Mouse (Mus musculus) heart, adult 2 months (tissue): ENCODE data around the gene Usp49.
A peak's percentile ranks its signal among the peaks of the same experiment; 100 is the strongest.

ENCODE experiments used
- CTCF ChIP-seq: fragments of 200-600 bp; IDR thresholded peaks from 2 replicates; pipeline ENCODE4 v1.8.1; 2022; ENCODE audit warnings: antibody characterized with exemption, mild to moderate bottlenecking, moderate library complexity
- EP300 ChIP-seq: fragments of 200-500 bp; IDR thresholded peaks from 2 replicates; pipeline ENCODE4 v1.6.1; 2011; ENCODE audit warnings: low read depth, low read length, control low read depth; ENCODE audit not compliant: insufficient read depth
- POLR2A ChIP-seq: fragments of 200-500 bp; IDR thresholded peaks from 2 replicates; pipeline ENCODE4 v1.6.1; 2011; ENCODE audit warnings: mild to moderate bottlenecking, low read depth, low read length, control low read depth; ENCODE audit not compliant: insufficient read depth

GRCm38 (mm10) chr17:47628851-47629676 is 1.4 kb upstream of the Usp49 start:
- TF ChIP-seq CTCF: no peak
- peak; percentile 24; the same call in 1 of the 2 replicates for TF ChIP-seq POLR2A
- 0 out of 2 replicates have a peak, but pooled peaks have one; percentile 16 for TF ChIP-seq EP300
